Mouse (Mus musculus) myocyte (in vitro differentiated cells): ENCODE data around the gene Sptlc2. TPM values are rescaled to one million over a fixed set of nuclear protein-coding genes. Genes with fewer than 3 reads are reported as not detected.
A peak's percentile ranks its signal among the peaks of the same experiment; 100 is the strongest.

Experiments used
- H3K27me3 ChIP-seq: one replicate; pipeline ENCODE4 v1.6.1; 2011; ENCODE audit not compliant: control insufficient read depth, insufficient read depth, insufficient read length
- H3K36me3 ChIP-seq: one replicate; pipeline ENCODE4 v1.6.1; 2011; ENCODE audit not compliant: control insufficient read depth, insufficient read depth
- H3K4me2 ChIP-seq: one replicate; pipeline ENCODE4 v1.6.1; 2011; ENCODE audit warnings: low read depth, control low read depth
- H3K4me3 ChIP-seq: one replicate; pipeline ENCODE4 v1.5.1; 2011; ENCODE audit warnings: mild to moderate bottlenecking, control low read depth, moderate library complexity
- H3K79me2 ChIP-seq: one replicate; pipeline ENCODE4 v1.6.1; 2011; ENCODE audit not compliant: control insufficient read depth, insufficient read depth
- H3ac ChIP-seq: one replicate; pipeline ENCODE4 v1.6.1; 2011; ENCODE audit not compliant: control insufficient read depth, insufficient read length
- CEBPB ChIP-seq: IDR thresholded peaks from 2 replicates; pipeline ENCODE4 v1.6.1; 2011; ENCODE audit warnings: mild to moderate bottlenecking, moderate library complexity; ENCODE audit not compliant: poor library complexity, insufficient read depth, severe bottlenecking
- E2F4 ChIP-seq: IDR thresholded peaks from one replicate; pipeline ENCODE4 v1.6.1; 2011; ENCODE audit warnings: mild to moderate bottlenecking, control low read depth, moderate library complexity; ENCODE audit not compliant: insufficient read depth
- MAX ChIP-seq: IDR thresholded peaks from one replicate; pipeline ENCODE4 v1.6.1; 2011; ENCODE audit warnings: low read depth, mild to moderate bottlenecking, control low read depth
- MYOD1 ChIP-seq, 3 experiments: IDR thresholded peaks; one replicate each; pipeline ENCODE4 v1.6.1; 2011; ENCODE audit warnings: control low read depth in 2 of 3, low read depth in 2 of 3, mild to moderate bottlenecking in 2 of 3, moderate library complexity in 1 of 3; ENCODE audit not compliant: insufficient read length in 2 of 3, control insufficient read depth in 1 of 3
- MYOG ChIP-seq, 3 experiments: IDR thresholded peaks; one replicate each; pipeline ENCODE4 v1.6.1; 2011; ENCODE audit warnings: control low read depth in 2 of 3, low read depth in 2 of 3, mild to moderate bottlenecking in 2 of 3; ENCODE audit not compliant: insufficient read length in 2 of 3, control insufficient read depth in 1 of 3, insufficient read depth in 1 of 3
- POLR2A ChIP-seq: IDR thresholded peaks from one replicate; pipeline ENCODE4 v1.6.1; 2011; ENCODE audit warnings: low read depth, mild to moderate bottlenecking, control low read depth, moderate library complexity; ENCODE audit not compliant: insufficient read length
- POLR2AphosphoS2 ChIP-seq: IDR thresholded peaks from one replicate; pipeline ENCODE4 v1.6.1; 2011; ENCODE audit warnings: low read depth, control low read depth; ENCODE audit not compliant: insufficient read length
- REST ChIP-seq: IDR thresholded peaks from one replicate; pipeline ENCODE4 v1.6.1; 2011; ENCODE audit warnings: mild to moderate bottlenecking, control low read depth, moderate library complexity; ENCODE audit not compliant: insufficient read depth, insufficient read length
- SRF ChIP-seq: IDR thresholded peaks from one replicate; pipeline ENCODE4 v1.6.1; 2011; ENCODE audit warnings: low read depth; ENCODE audit not compliant: control insufficient read depth, insufficient read length
- TCF12 ChIP-seq: IDR thresholded peaks from one replicate; pipeline ENCODE4 v1.6.1; 2011; ENCODE audit warnings: mild to moderate bottlenecking, control low read depth; ENCODE audit not compliant: poor library complexity, insufficient read depth, severe bottlenecking
- TCF3 ChIP-seq: IDR thresholded peaks from one replicate; pipeline ENCODE4 v1.6.1; 2011; ENCODE audit warnings: low read depth, control low read depth; ENCODE audit not compliant: insufficient read length
- USF1 ChIP-seq: IDR thresholded peaks from one replicate; pipeline ENCODE4 v1.6.1; 2011; ENCODE audit warnings: low read depth, mild to moderate bottlenecking, control low read depth, moderate library complexity
- polyA plus RNA-seq: library from polyadenylated mRNA; unstranded; fragments of >200 nt; fragmentation: generic; extraction: Trizol; gene quantifications from one replicate; pipeline ENCODE4 v1.2.1, GENCODE M21; 2012; ENCODE audit warnings: missing spikeins

The Sptlc2 gene
- polyA plus RNA-seq, 1 experiment = 43.4 TPM

GRCm38 (mm10) chr12:87405721-87406120, 17.6 kb upstream of the Sptlc2 start:
- Histone ChIP-seq H3K79me2 (no peaks in the 10 kb centered on the region), H3ac (no peak overlapping the region), H3K4me2 (no peak overlapping the region), H3K27me3 (no peaks in the 10 kb centered on the region), H3K36me3 (no peaks in the 10 kb centered on the region), H3K4me3 (no peak overlapping the region)
- TF ChIP-seq MYOD1 (IDR thresholded peaks at IDR 0.05; ENCODE audit: control insufficient read depth in 1 of 3, insufficient read length in 2 of 3, low read depth in 2 of 3) (no peak), POLR2AphosphoS2 (no peak), MYOG (IDR thresholded peaks at IDR 0.05; ENCODE audit: control insufficient read depth in 1 of 3, insufficient read depth in 1 of 3, insufficient read length in 2 of 3, low read depth in 2 of 3) (no peak), POLR2A (no peak)

GRCm38 (mm10) chr12:87405165-87405564, 17.0 kb upstream of the Sptlc2 start:
- H3K27me3 ChIP-seq = no peaks in the 10 kb centered on the region
- H3K4me2 ChIP-seq = no peak overlapping the region
- no peak overlapping the region for H3K4me3 ChIP-seq
- no peak for TF ChIP-seq MAX
- TF ChIP-seq TCF3 = no peak
- no peak for TF ChIP-seq SRF
- no peak for TF ChIP-seq USF1
- TF ChIP-seq CEBPB = no peak
- no peak overlapping the region for H3ac ChIP-seq
- H3K36me3 ChIP-seq = no peaks in the 10 kb centered on the region
- no peaks in the 10 kb centered on the region for H3K79me2 ChIP-seq

GRCm38 (mm10) chr12:87401883-87402282, 13.7 kb upstream of the Sptlc2 start:
- no peak overlapping the region for H3ac ChIP-seq
- no peaks in the 10 kb centered on the region for H3K79me2 ChIP-seq
- H3K4me3 ChIP-seq = no peak overlapping the region
- TF ChIP-seq REST (no peak), MYOG (IDR thresholded peaks at IDR 0.05; ENCODE audit: control insufficient read depth in 1 of 3, insufficient read depth in 1 of 3, insufficient read length in 2 of 3, low read depth in 2 of 3) (no peak), TCF3 (no peak), MAX (no peak), SRF (no peak), MYOD1 (IDR thresholded peaks at IDR 0.05; ENCODE audit: control insufficient read depth in 1 of 3, insufficient read length in 2 of 3, low read depth in 2 of 3) (no peak), POLR2AphosphoS2 (no peak), CEBPB (no peak), USF1 (no peak), E2F4 (no peak), POLR2A (no peak), TCF12 (no peak)
- no peaks in the 10 kb centered on the region for H3K27me3 ChIP-seq
- H3K36me3 ChIP-seq = no peaks in the 10 kb centered on the region
- H3K4me2 ChIP-seq = no peak overlapping the region

GRCm38 (mm10) chr12:87399119-87399819, 11.1 kb upstream of the Sptlc2 start:
- H3K27me3 ChIP-seq = no peaks in the 10 kb centered on the region
- H3K4me2 ChIP-seq = no peak overlapping the region
- no peaks in the 10 kb centered on the region for H3K36me3 ChIP-seq
- H3K4me3 ChIP-seq = no peak overlapping the region
- no peak overlapping the region for H3ac ChIP-seq
- H3K79me2 ChIP-seq = no peaks in the 10 kb centered on the region
- TF ChIP-seq USF1 (no peak), POLR2A (no peak), MYOG (IDR thresholded peaks at IDR 0.05; ENCODE audit: control insufficient read depth in 1 of 3, insufficient read depth in 1 of 3, insufficient read length in 2 of 3, low read depth in 2 of 3) (no peak), E2F4 (no peak), TCF12 (no peak), POLR2AphosphoS2 (no peak), MYOD1 (IDR thresholded peaks at IDR 0.05; ENCODE audit: control insufficient read depth in 1 of 3, insufficient read length in 2 of 3, low read depth in 2 of 3) (no peak), SRF (no peak), REST (no peak), MAX (no peak), TCF3 (no peak), CEBPB (no peak)

- TF ChIP-seq TCF3 = no peak
- TF ChIP-seq E2F4 = no peak
- no peak for TF ChIP-seq REST
- TF ChIP-seq POLR2A = no peak
- no peak for TF ChIP-seq USF1
- no peak for TF ChIP-seq TCF12
- TF ChIP-seq CEBPB = no peak
- no peak for TF ChIP-seq MYOD1 (IDR thresholded peaks at IDR 0.05; ENCODE audit: control insufficient read depth in 1 of 3, insufficient read length in 2 of 3, low read depth in 2 of 3)
- Histone ChIP-seq H3K4me3 (no peak overlapping the region), H3K27me3 (no peaks in the 10 kb centered on the region), H3K36me3 (no peaks in the 10 kb centered on the region), H3ac (no peak overlapping the region), H3K79me2 (no peaks in the 10 kb centered on the region), H3K4me2 (peak overlapping the region; percentile 9)
Measured at GRCm38 (mm10) chr12:87397811-87398417, 9.8 kb upstream of the Sptlc2 start.
